Mouse (Mus musculus): ENCODE measurements around the gene Mmrn2. TPM values are rescaled to one million over a fixed set of nuclear protein-coding genes. Genes with fewer than 3 reads are reported as not detected.
A peak's percentile ranks its signal among the peaks of the same experiment; 100 is the strongest.

Mmrn2 gene
- polyA plus RNA-seq (2015; fragmentation: Nextera tagmentation; extraction: Ambion mirVana), result 5.6 and 5.7 TPM in 2 replicates

DNA sequence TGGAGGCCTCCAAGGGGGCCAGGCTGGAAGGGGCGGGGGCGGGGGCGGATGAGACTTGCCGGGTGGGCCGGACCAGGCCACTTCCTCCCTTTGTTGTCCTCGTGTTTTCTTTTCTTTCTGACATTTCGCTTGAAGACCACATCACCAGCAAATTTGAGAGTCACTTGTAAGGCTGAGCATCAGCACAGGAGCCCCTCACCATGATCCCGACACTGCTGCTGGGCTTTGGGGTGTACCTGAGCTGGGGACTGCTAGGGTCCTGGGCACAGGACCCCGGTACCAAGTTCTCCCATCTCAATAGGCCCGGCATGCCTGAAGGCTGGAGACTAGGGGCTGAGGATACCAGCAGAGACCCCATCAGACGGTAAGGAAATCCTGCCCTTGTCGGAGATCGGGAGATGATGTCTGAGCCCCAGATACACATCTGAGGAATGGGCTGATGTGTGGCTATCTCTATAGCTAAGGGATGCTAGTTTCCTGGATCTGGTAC lies at the start of gene Mmrn2:
Gene Mmrn2, plus strand, starts transcription at position 51 of the 490 bp plus-strand sequence.
- Histone ChIP-seq H3K27ac (ENCODE audit: low read depth, low read length) (no peak within 1 kb of the TSS), H3K36me3 (ENCODE audit: control insufficient read depth, insufficient read depth) (no peaks in the 10 kb centered on the region), H3K27me3 (replicated peaks; ENCODE audit: control insufficient read depth, insufficient read depth, low read length) (no peaks in the 10 kb centered on the region), H3K4me3 (ENCODE audit: low read depth, low read length) (0 out of 2 replicates have a peak within 1 kb of the TSS, but pooled peaks have one; percentile 2), H3K4me1 (replicated peaks; ENCODE audit: control insufficient read depth, insufficient read depth, low read length) (no peaks in the 10 kb centered on the region), H3K9me3 (ENCODE audit: control insufficient read depth) (no peaks in the 10 kb centered on the region), H3K4me2 (replicated peaks; ENCODE audit: low read depth) (no peak within 1 kb of the TSS), H3K9ac (ENCODE audit: low read depth, low read length) (no peak within 1 kb of the TSS)
- no peak for TF ChIP-seq CTCF (IDR thresholded peaks at IDR 0.05; ENCODE audit: low read depth)
- WGBS, result 79% methylated on average over 13 of the region's 13 CpGs
- no peak for ATAC-seq

DNA sequence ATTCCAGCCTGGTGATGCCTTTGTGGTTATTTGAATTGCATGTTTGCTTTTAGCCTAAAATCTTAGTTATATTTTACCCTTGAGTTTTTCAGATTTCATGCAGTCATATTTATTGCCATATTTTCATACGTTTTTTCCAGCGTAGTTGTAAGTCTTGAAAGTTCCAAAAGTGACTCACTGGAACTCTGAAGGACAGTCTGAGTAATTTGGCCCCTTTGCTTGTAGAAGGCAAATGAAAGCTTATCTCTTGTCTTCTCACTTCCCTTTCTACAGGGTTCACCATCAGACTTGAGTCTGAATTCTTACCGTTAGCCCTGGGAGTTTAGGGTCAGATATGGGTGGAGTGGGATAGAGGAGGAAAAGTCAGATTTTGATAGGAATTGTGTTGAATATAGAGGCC lies 48.7 kb upstream of the Mmrn2 start:
- no peaks in the 10 kb centered on the region for H3K27me3 ChIP-seq (replicated peaks; ENCODE audit: control insufficient read depth, insufficient read depth, low read length)
- no peak overlapping the region for H3K27ac ChIP-seq (ENCODE audit: low read depth, low read length)
- no peak for ATAC-seq
- H3K4me1 ChIP-seq (replicated peaks; ENCODE audit: control insufficient read depth, insufficient read depth, low read length), result no peaks in the 10 kb centered on the region
- WGBS, result 79% methylated on average over 3 of the region's 3 CpGs
- H3K4me3 ChIP-seq (ENCODE audit: low read depth, low read length), result no peak overlapping the region
- H3K4me2 ChIP-seq (replicated peaks; ENCODE audit: low read depth), result no peak overlapping the region
- H3K36me3 ChIP-seq (ENCODE audit: control insufficient read depth, insufficient read depth), result peaks cover 52% of the 10 kb centered on the region
- no peaks in the 10 kb centered on the region for H3K9me3 ChIP-seq (ENCODE audit: control insufficient read depth)
- no peak overlapping the region for H3K9ac ChIP-seq (ENCODE audit: low read depth, low read length)
- no peak for TF ChIP-seq CTCF (IDR thresholded peaks at IDR 0.05; ENCODE audit: low read depth)

DNA sequence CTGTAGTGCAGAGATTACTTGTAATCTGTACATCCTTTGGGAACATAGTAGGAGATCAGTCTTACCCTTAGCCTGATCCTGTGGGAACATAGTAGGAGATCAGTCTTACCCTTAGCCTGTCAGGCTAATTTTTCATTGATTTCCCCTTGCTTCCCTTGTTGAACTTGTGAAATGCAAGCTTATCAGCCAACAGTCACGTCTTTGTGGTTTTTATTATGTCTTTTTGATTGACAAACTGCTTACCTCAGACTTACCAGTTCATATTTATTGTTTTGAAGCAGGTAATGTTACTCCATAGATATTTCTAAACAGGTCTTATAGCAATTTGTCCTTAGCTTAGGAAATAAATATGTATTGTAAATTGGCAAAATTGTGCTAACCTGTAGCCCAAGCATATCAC lies 47.6 kb upstream of the Mmrn2 start:
- H3K27me3 ChIP-seq (replicated peaks; ENCODE audit: control insufficient read depth, insufficient read depth, low read length), result no peaks in the 10 kb centered on the region
- H3K9me3 ChIP-seq (ENCODE audit: control insufficient read depth), result no peaks in the 10 kb centered on the region
- WGBS, result 54% methylated on average over 1 of the region's 1 CpGs
- TF ChIP-seq CTCF (IDR thresholded peaks at IDR 0.05; ENCODE audit: low read depth), result no peak
- no peak overlapping the region for H3K4me3 ChIP-seq (ENCODE audit: low read depth, low read length)
- no peak for ATAC-seq
- no peak overlapping the region for H3K9ac ChIP-seq (ENCODE audit: low read depth, low read length)
- H3K27ac ChIP-seq (ENCODE audit: low read depth, low read length), result no peak overlapping the region
- H3K36me3 ChIP-seq (ENCODE audit: control insufficient read depth, insufficient read depth), result peaks cover 55% of the 10 kb centered on the region
- H3K4me2 ChIP-seq (replicated peaks; ENCODE audit: low read depth), result no peak overlapping the region
- no peaks in the 10 kb centered on the region for H3K4me1 ChIP-seq (replicated peaks; ENCODE audit: control insufficient read depth, insufficient read depth, low read length)

- H3K27ac ChIP-seq (ENCODE audit: low read depth, low read length), result no peak overlapping the region
- H3K36me3 ChIP-seq (ENCODE audit: control insufficient read depth, insufficient read depth), result peaks cover 61% of the 10 kb centered on the region
- H3K27me3 ChIP-seq (replicated peaks; ENCODE audit: control insufficient read depth, insufficient read depth, low read length), result no peaks in the 10 kb centered on the region
- H3K9ac ChIP-seq (ENCODE audit: low read depth, low read length), result no peak overlapping the region
- no peaks in the 10 kb centered on the region for H3K9me3 ChIP-seq (ENCODE audit: control insufficient read depth)
- H3K4me2 ChIP-seq (replicated peaks; ENCODE audit: low read depth), result no peak overlapping the region
- H3K4me1 ChIP-seq (replicated peaks; ENCODE audit: control insufficient read depth, insufficient read depth, low read length), result no peaks in the 10 kb centered on the region
- ATAC-seq, result no peak
- WGBS, result 96% methylated on average over 9 of the region's 9 CpGs
- TF ChIP-seq CTCF (IDR thresholded peaks at IDR 0.05; ENCODE audit: low read depth), result no peak
- no peak overlapping the region for H3K4me3 ChIP-seq (ENCODE audit: low read depth, low read length)
These were observed 44.6 kb upstream of the Mmrn2 start for GRCm38 (mm10) chr14:34330657-34331158.

DNA sequence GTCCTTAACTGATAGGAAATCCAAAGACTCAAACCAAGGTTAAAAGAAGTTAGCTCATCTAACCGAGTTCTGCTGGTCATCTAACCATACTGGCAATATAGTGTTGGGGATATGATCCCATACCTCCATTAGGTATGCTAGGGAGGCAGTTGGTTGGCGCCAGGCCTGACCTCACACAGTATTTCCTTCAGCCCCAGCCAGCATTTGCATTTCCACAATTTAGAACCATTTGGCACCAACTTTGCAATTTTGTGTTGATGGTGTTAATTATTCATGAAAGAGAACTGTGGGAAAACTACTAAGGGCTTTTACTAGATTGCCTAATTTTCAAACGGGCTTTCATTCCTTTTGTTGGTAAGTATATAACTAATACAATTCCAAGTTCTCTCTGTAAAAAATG lies 43.4 kb upstream of the Mmrn2 start:
- no peak for ATAC-seq
- WGBS, result 89% methylated on average over 3 of the region's 3 CpGs
- H3K36me3 ChIP-seq (ENCODE audit: control insufficient read depth, insufficient read depth), result peaks cover 63% of the 10 kb centered on the region
- no peaks in the 10 kb centered on the region for H3K9me3 ChIP-seq (ENCODE audit: control insufficient read depth)
- no peaks in the 10 kb centered on the region for H3K4me1 ChIP-seq (replicated peaks; ENCODE audit: control insufficient read depth, insufficient read depth, low read length)
- H3K4me2 ChIP-seq (replicated peaks; ENCODE audit: low read depth), result no peak overlapping the region
- no peak overlapping the region for H3K27ac ChIP-seq (ENCODE audit: low read depth, low read length)
- H3K9ac ChIP-seq (ENCODE audit: low read depth, low read length), result no peak overlapping the region
- no peaks in the 10 kb centered on the region for H3K27me3 ChIP-seq (replicated peaks; ENCODE audit: control insufficient read depth, insufficient read depth, low read length)
- no peak overlapping the region for H3K4me3 ChIP-seq (ENCODE audit: low read depth, low read length)
- no peak for TF ChIP-seq CTCF (IDR thresholded peaks at IDR 0.05; ENCODE audit: low read depth)

- TF ChIP-seq CTCF (IDR thresholded peaks at IDR 0.05; ENCODE audit: low read depth), result no peak
- no peak for ATAC-seq
- no peak overlapping the region for H3K9ac ChIP-seq (ENCODE audit: low read depth, low read length)
- H3K27ac ChIP-seq (ENCODE audit: low read depth, low read length), result no peak overlapping the region
- no peak overlapping the region for H3K4me2 ChIP-seq (replicated peaks; ENCODE audit: low read depth)
- 92% methylated on average over 5 of the region's 5 CpGs for WGBS
- no peaks in the 10 kb centered on the region for H3K9me3 ChIP-seq (ENCODE audit: control insufficient read depth)
- peaks cover 65% of the 10 kb centered on the region for H3K36me3 ChIP-seq (ENCODE audit: control insufficient read depth, insufficient read depth)
- H3K4me3 ChIP-seq (ENCODE audit: low read depth, low read length), result no peak overlapping the region
- H3K27me3 ChIP-seq (replicated peaks; ENCODE audit: control insufficient read depth, insufficient read depth, low read length), result no peaks in the 10 kb centered on the region
- no peaks in the 10 kb centered on the region for H3K4me1 ChIP-seq (replicated peaks; ENCODE audit: control insufficient read depth, insufficient read depth, low read length)
These were observed 42.8 kb upstream of the Mmrn2 start for GRCm38 (mm10) chr14:34332476-34332875.

DNA sequence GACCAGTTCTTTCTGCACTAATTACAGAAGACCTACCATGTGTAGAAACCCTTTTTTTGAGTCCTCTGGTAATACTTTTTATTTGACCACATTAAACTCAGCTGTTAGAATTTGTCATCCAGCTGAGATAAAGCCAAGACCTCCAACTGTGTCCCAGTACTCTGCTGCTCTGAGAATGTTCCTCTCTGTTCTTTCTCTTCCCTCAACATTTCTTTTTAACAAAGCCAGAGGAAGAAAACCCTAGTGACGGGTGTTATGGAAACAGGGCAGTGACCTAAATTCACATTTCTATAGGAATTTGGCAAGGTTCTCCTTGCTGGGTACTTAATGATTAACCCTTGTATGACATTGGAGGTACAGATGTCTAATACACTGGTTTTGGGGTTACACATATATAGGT lies 35.8 kb upstream of the Mmrn2 start:
- H3K4me3 ChIP-seq (ENCODE audit: low read depth, low read length), result no peak overlapping the region
- ATAC-seq, result no peak
- no peaks in the 10 kb centered on the region for H3K4me1 ChIP-seq (replicated peaks; ENCODE audit: control insufficient read depth, insufficient read depth, low read length)
- H3K9me3 ChIP-seq (ENCODE audit: control insufficient read depth), result no peaks in the 10 kb centered on the region
- peaks cover 80% of the 10 kb centered on the region for H3K36me3 ChIP-seq (ENCODE audit: control insufficient read depth, insufficient read depth)
- H3K4me2 ChIP-seq (replicated peaks; ENCODE audit: low read depth), result no peak overlapping the region
- no peak overlapping the region for H3K9ac ChIP-seq (ENCODE audit: low read depth, low read length)
- H3K27me3 ChIP-seq (replicated peaks; ENCODE audit: control insufficient read depth, insufficient read depth, low read length), result no peaks in the 10 kb centered on the region
- no peak overlapping the region for H3K27ac ChIP-seq (ENCODE audit: low read depth, low read length)
- WGBS, result 90% methylated on average over 1 of the region's 1 CpGs
- no peak for TF ChIP-seq CTCF (IDR thresholded peaks at IDR 0.05; ENCODE audit: low read depth)
